Comparison of ENCODE assay signal across 10 mouse cellular contexts in genomic region chr4:134754371-134754770, GRCm38 (mm10). TPM values are rescaled to one million over a fixed set of nuclear protein-coding genes. Genes with fewer than 3 reads are reported as not detected.
A peak's percentile ranks its signal among the peaks of the same experiment; 100 is the strongest.
DNase-seq lines count a peak whose midpoint lies in the region; ATAC-seq and TF ChIP-seq lines count a peak whose summit lies in the region.
"Had no signal": no experiment of that assay in that cellular context is flagged by ENCODE, and none has a peak within 500 bp of the region (broad histone marks: within the 10 kb centered on the region; RNA-seq: fewer than 3 reads in every experiment).

No protein-coding gene starts in this region.

- H3K9me3 ChIP-seq in heart, postnatal 0 days (replicated peaks; ENCODE audit: control insufficient read depth, low read length), result no peaks in the 10 kb centered on the region
- no peaks in the 10 kb centered on the region for H3K9me3 ChIP-seq in midbrain, embryonic 16.5 days (replicated peaks; ENCODE audit: control insufficient read depth, low read length, poor library complexity, severe bottlenecking)
- H3K9me3 ChIP-seq in midbrain, embryonic 14.5 days (ENCODE audit: control insufficient read depth, low read length), result no peaks in the 10 kb centered on the region
- no peaks in the 10 kb centered on the region for H3K9me3 ChIP-seq in liver, embryonic 15.5 days (replicated peaks)

- H3K27me3 ChIP-seq in heart, postnatal 0 days (ENCODE audit: control insufficient read depth, insufficient read depth, low read length), result no peaks in the 10 kb centered on the region
- H3K27me3 ChIP-seq in midbrain, embryonic 16.5 days (ENCODE audit: control insufficient read depth, insufficient read depth, low read depth, low read length), result no peaks in the 10 kb centered on the region; the same call in 1 of the 2 replicates
- H3K27me3 ChIP-seq in midbrain, embryonic 14.5 days (ENCODE audit: control insufficient read depth, insufficient read depth, low read length), result no peaks in the 10 kb centered on the region
- H3K27me3 ChIP-seq in liver, embryonic 15.5 days, result no peaks in the 10 kb centered on the region

- TF ChIP-seq CTCF in heart, postnatal 0 days (IDR thresholded peaks at IDR 0.05; ENCODE audit: low read depth), result no peak

- peaks cover 16% of the 10 kb centered on the region for H3K36me3 ChIP-seq in heart, postnatal 0 days (replicated peaks; ENCODE audit: control insufficient read depth, insufficient read depth, low read length)
- no peaks in the 10 kb centered on the region for H3K36me3 ChIP-seq in midbrain, embryonic 16.5 days (ENCODE audit: control insufficient read depth, insufficient read depth, low read length)
- no peaks in the 10 kb centered on the region for H3K36me3 ChIP-seq in midbrain, embryonic 14.5 days (ENCODE audit: control insufficient read depth, insufficient read depth, low read length)
- H3K36me3 ChIP-seq in liver, embryonic 15.5 days (replicated peaks), result peaks cover 56% of the 10 kb centered on the region

- H3K9ac ChIP-seq in heart, postnatal 0 days (replicated peaks; ENCODE audit: low read depth, low read length), result 0 out of 2 replicates have a peak overlapping the region, but pooled peaks have one; percentile 16
- 0 out of 2 replicates have a peak overlapping the region, but pooled peaks have one; percentile 20 for H3K9ac ChIP-seq in midbrain, embryonic 16.5 days (ENCODE audit: low read depth, low read length)
- H3K9ac ChIP-seq in midbrain, embryonic 14.5 days (replicated peaks; ENCODE audit: low read length), result no peak overlapping the region
- no peak overlapping the region for H3K9ac ChIP-seq in liver, embryonic 15.5 days

- no peak overlapping the region for H3K4me2 ChIP-seq in heart, postnatal 0 days (ENCODE audit: low read depth, low read length)
- no peak overlapping the region for H3K4me2 ChIP-seq in midbrain, embryonic 16.5 days (ENCODE audit: low read length)
- no peak overlapping the region for H3K4me2 ChIP-seq in midbrain, embryonic 14.5 days (ENCODE audit: low read length)
- H3K4me2 ChIP-seq in liver, embryonic 15.5 days, result no peak overlapping the region

- peak overlapping the region; percentile 44; the same call in 1 of the 2 replicates for H3K27ac ChIP-seq in heart, postnatal 0 days (ENCODE audit: low read depth)
- H3K27ac ChIP-seq in midbrain, embryonic 16.5 days (ENCODE audit: low read length), result no peak overlapping the region
- H3K27ac ChIP-seq in midbrain, embryonic 14.5 days (replicated peaks; ENCODE audit: low read depth, low read length), result no peak overlapping the region
- H3K27ac ChIP-seq in liver, embryonic 15.5 days (replicated peaks), result peak overlapping the region; percentile 88

- ATAC-seq in heart, postnatal 0 days (ENCODE audit: insufficient read depth, low read depth), result no peak
- ATAC-seq in midbrain, embryonic 16.5 days, result no peak
- ATAC-seq in midbrain, embryonic 14.5 days (ENCODE audit: low FRiP score, low TSS enrichment), result no peak
- ATAC-seq in liver, embryonic 15.5 days (ENCODE audit: insufficient read depth), result no peak
- ATAC-seq in megakaryocyte progenitor cell, adult 5-6 weeks (replicated peaks; ENCODE audit: poor library complexity), result no peak
- ATAC-seq: activated CD4-positive, CD25-positive, alpha-beta regulatory T cell, adult 4 months had no signal

- TF ChIP-seq EP300 in heart, postnatal 0 days (IDR thresholded peaks at IDR 0.05; ENCODE audit: low read depth), result no peak

- intact Hi-C loops in heart, postnatal 36 days (cut with DNase I), result loop anchor here (2.0 kb wide), 1 partner anchor 24 kb away; no protein-coding TSS in a partner anchor

- H3K4me1 ChIP-seq in heart, postnatal 0 days (ENCODE audit: control insufficient read depth, insufficient read depth), result peaks cover 21% of the 10 kb centered on the region
- H3K4me1 ChIP-seq in midbrain, embryonic 16.5 days (ENCODE audit: control insufficient read depth, insufficient read depth, low read length), result peaks cover 8% of the 10 kb centered on the region
- H3K4me1 ChIP-seq in midbrain, embryonic 14.5 days (ENCODE audit: control insufficient read depth, insufficient read depth, low read length), result peaks cover 3% of the 10 kb centered on the region; the same call in 1 of the 2 replicates
- H3K4me1 ChIP-seq in liver, embryonic 15.5 days (replicated peaks), result peaks cover 99% of the 10 kb centered on the region

- 47% methylated on average over 10 of the region's 10 CpGs for WGBS in heart, postnatal 0 days
- WGBS in midbrain, embryonic 16.5 days, result 48% methylated on average over 10 of the region's 10 CpGs
- WGBS in midbrain, embryonic 14.5 days, result 47% methylated on average over 10 of the region's 10 CpGs
- 31% methylated on average over 10 of the region's 10 CpGs for WGBS in liver, embryonic 15.5 days (ENCODE audit: insufficient replicate concordance)

- H3K4me3 ChIP-seq in heart, postnatal 0 days (ENCODE audit: low read depth, low read length), result no peak overlapping the region
- no peak overlapping the region for H3K4me3 ChIP-seq in midbrain, embryonic 16.5 days (ENCODE audit: low read depth, low read length)
- no peak overlapping the region for H3K4me3 ChIP-seq in midbrain, embryonic 14.5 days (replicated peaks; ENCODE audit: low read depth, low read length)
- H3K4me3 ChIP-seq in liver, embryonic 15.5 days (replicated peaks), result no peak overlapping the region

- DNase-seq in heart, postnatal 0 days (ENCODE audit: low spot score), result no peak
- DNase-seq in heart, postnatal 36 days, result no peak
- no peak for DNase-seq in midbrain, embryonic 14.5 days
- peak; percentile 73 for DNase-seq in thymus, postnatal 0 days (ENCODE audit: low spot score)
- no peak for DNase-seq in ovary, postnatal 10 days (ENCODE audit: low spot score)
- DNase-seq: kidney, postnatal 25 days had no signal

RNA-seq across cellular contexts. Expression of gene Ldlrap1, which starts 13.5 kb away (rescaled TPM):
- 9.4 and 31.8 TPM in 2 replicates for total RNA-seq in heart, postnatal 0 days (2014; rRNA removed; ENCODE audit: low replicate concordance)
- 11.6 and 12.3 TPM in 2 replicates for polyA plus RNA-seq in heart, postnatal 0 days (2015; fragmentation: Nextera tagmentation; extraction: Ambion mirVana)
- total RNA-seq in heart, postnatal 36 days (2021), result 10 to 100 TPM; 14.3 to 16.2 TPM
- polyA plus RNA-seq in midbrain, embryonic 16.5 days (2015; fragmentation: Nextera tagmentation; extraction: Ambion mirVana), result 2.1 and 2.4 TPM in 2 replicates
- 0.69 and 1.9 TPM in 2 replicates for polyA plus RNA-seq in midbrain, embryonic 14.5 days (2014; fragmentation: Nextera tagmentation; extraction: Ambion mirVana)
- polyA plus RNA-seq in liver, embryonic 15.5 days (2015; fragmentation: Nextera tagmentation; extraction: Ambion mirVana), result 21.8 and 22.4 TPM in 2 replicates
- polyA plus RNA-seq in thymus, postnatal 0 days (2015; fragmentation: Nextera tagmentation; extraction: Ambion mirVana), result 16.1 and 16.6 TPM in 2 replicates
- total RNA-seq in megakaryocyte progenitor cell, adult 5-6 weeks (2015), result 13.7 and 26.0 TPM in 2 replicates
- 13.3 and 14.7 TPM in 2 replicates for total RNA-seq in megakaryocyte progenitor cell, adult 5-6 weeks (2017)

RNA-seq across cellular contexts. Expression of gene Man1c1, which starts 50.3 kb away (rescaled TPM):
- 14.8 and 21.2 TPM in 2 replicates for total RNA-seq in heart, postnatal 0 days (2014; rRNA removed; ENCODE audit: low replicate concordance)
- 3.8 TPM in 2 replicates for polyA plus RNA-seq in heart, postnatal 0 days (2015; fragmentation: Nextera tagmentation; extraction: Ambion mirVana)
- 10 to 100 TPM; 22.0 to 23.2 TPM for total RNA-seq in heart, postnatal 36 days (2021)
- 2.9 and 3.2 TPM in 2 replicates for polyA plus RNA-seq in midbrain, embryonic 16.5 days (2015; fragmentation: Nextera tagmentation; extraction: Ambion mirVana)
- polyA plus RNA-seq in midbrain, embryonic 14.5 days (2014; fragmentation: Nextera tagmentation; extraction: Ambion mirVana), result 3.9 and 4.9 TPM in 2 replicates
- polyA plus RNA-seq in liver, embryonic 15.5 days (2015; fragmentation: Nextera tagmentation; extraction: Ambion mirVana), result 1.4 and 2.0 TPM in 2 replicates
- polyA plus RNA-seq in thymus, postnatal 0 days (2015; fragmentation: Nextera tagmentation; extraction: Ambion mirVana), result 0.91 and 1.2 TPM in 2 replicates
- total RNA-seq in megakaryocyte progenitor cell, adult 5-6 weeks (2015), result 10.5 and 14.2 TPM in 2 replicates
- total RNA-seq in megakaryocyte progenitor cell, adult 5-6 weeks (2017), result 5.0 and 5.8 TPM in 2 replicates

Comparison
In these comparisons a context has a peak if more than half of its experiments do, and no peak if none do; other contexts are left out.
1. H3K9ac ChIP-seq: peak in heart, postnatal 0 days (single experiment) and midbrain, embryonic 16.5 days (single experiment); none in midbrain, embryonic 14.5 days (single experiment) and liver, embryonic 15.5 days (single experiment).
2. H3K27ac ChIP-seq: peak in heart, postnatal 0 days (single experiment) and liver, embryonic 15.5 days (single experiment); none in midbrain, embryonic 16.5 days (single experiment) and midbrain, embryonic 14.5 days (single experiment).